Mouse (Mus musculus) c-Kit-positive CD71-positive TER-119-negative erythroid progenitor cells, embryonic 14.5 days (primary cell): ENCODE measurements around the gene Inpp5f.
"Not testable (repeated sequence)": the region's sequence is repeated elsewhere in the genome, so short reads cannot be mapped to it uniquely, and the experiment has no call there.

Experiments
- DNase-seq: peaks from one replicate; pipeline ENCODE4 v3.0.0-alpha.2; 2013; ENCODE audit warnings: low read depth

The Inpp5f gene

GRCm38 (mm10) chr7:128592936-128593241 lies 18.2 kb upstream of the Inpp5f start:
- DNase-seq: no peak

DNA sequence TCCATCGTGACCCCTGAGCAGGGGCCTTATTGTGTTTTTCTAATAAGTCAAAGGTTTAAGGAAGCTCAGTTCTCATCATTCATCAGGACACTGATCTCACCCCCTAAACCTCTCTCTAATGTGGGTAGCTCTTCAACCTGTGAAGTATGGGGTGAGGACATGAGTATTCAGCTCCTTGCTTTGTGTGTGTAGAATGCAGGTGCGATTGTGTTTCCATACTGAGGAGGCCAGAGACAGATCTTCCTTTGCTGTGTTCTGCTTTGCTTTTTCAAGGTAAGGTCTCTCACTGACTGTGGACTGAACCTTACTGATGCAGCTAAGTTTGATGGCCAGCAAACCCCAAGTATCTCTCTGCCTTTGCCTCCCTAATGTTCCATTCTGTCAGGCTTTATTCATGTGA lies 14.9 kb upstream of the Inpp5f start:
- DNase-seq: no peak

DNA sequence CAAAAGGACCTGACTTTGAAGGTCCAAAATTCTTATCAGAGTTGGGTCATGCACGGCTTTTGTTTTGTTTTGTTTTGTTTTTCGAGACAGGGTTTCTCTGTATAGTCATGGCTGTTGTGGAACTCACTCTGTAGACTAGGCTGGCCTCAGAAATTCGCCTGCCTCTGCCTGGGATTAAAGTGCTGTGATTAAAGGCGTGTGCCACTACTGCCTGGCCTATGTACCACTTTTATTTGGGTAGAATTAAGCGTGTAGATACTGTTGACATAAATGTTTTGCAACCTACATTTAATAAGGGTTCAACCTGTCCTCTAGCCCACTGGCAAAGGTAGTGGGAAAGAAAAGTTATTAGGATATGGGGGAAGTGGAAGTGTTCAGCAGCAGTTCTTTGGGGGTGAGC lies 12.1 kb upstream of the Inpp5f start:
- DNase-seq: no peak

- DNase-seq: no peak
Measured at GRCm38 (mm10) chr7:128601826-128602225, 9.3 kb upstream of the Inpp5f start.

DNA sequence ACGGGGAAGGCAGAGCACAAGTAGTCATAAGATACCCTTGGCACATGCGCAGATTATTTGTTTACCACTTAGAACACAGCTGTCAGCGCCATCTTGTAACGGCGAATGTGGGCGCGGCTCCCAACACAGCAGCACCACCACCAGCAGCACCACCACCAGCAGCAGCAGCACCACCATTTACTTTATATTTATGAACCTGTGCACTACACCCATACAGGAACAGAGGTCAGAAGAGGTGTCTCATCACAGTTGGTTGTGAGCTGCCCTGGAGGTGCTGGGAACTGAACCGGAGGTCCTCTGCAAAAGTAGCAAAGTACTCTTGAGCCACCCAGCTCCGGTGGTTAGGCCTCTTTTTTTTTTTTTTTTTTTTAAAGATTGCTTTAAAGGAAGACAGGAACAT lies 1.2 kb upstream of the Inpp5f start:
- not testable (repeated sequence) for DNase-seq

GRCm38 (mm10) chr7:128610490-128610889 lies 638 bp upstream of the Inpp5f start:
- no peak for DNase-seq

GRCm38 (mm10) chr7:128611799-128612411 lies 777 bp downstream of the Inpp5f start:
- no peak for DNase-seq

DNA sequence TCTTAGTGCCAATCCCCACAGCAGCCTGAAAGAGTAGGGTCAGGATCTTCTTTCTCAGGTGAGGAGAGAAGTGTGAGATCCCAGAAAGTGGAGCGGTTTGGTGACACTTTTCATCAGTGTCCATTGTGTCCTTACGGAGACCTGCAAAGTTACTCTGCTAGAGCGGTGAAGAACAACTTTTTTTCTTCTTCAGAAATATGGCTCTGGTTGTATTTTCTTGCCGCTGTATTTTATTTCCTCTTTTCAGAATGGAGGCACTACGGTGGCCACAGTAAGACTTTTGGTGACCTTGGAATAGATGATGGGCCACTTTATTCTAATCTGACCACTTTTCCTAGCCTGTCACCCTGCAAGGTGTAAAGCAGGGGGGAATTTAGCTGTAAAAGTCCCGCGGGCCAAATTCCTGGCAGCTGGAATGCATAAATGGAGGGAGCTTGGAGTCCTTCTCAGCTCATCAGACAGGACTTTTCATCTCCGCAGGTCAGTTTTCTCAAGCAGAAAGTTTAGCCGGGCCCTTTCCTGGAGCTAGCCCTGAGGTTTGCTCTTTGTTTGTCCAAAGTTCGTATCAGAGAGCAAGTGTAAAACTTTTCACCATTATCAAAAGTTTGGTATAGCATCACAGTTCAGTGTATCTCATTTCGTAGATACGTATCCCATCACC lies 1.5 kb downstream of the Inpp5f start:
- no peak for DNase-seq

GRCm38 (mm10) chr7:128613578-128613977 lies 2.5 kb downstream of the Inpp5f start:
- DNase-seq: no peak

DNA sequence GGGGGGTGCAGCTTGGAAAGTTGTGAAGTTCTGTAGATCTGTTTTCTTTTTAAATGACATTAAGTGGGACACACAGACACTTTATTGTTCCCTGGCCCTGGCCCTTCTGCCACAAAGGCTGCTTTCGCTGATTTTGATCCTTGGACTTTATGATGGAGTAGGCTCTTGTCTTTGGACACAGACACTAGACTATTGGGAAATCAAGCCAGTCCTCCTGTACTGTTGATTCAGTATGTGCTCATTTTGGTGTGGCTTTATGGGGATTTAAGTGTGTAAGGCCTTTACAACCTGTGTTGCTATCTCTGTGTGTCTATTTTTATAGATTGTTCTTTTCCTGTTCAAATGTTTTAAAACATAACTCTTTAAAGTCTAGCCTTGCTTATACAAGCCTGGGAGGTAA lies 6.5 kb downstream of the Inpp5f start:
- no peak for DNase-seq

- no peak for DNase-seq
Measured at GRCm38 (mm10) chr7:128620178-128620577, 9.1 kb downstream of the Inpp5f start.

DNA sequence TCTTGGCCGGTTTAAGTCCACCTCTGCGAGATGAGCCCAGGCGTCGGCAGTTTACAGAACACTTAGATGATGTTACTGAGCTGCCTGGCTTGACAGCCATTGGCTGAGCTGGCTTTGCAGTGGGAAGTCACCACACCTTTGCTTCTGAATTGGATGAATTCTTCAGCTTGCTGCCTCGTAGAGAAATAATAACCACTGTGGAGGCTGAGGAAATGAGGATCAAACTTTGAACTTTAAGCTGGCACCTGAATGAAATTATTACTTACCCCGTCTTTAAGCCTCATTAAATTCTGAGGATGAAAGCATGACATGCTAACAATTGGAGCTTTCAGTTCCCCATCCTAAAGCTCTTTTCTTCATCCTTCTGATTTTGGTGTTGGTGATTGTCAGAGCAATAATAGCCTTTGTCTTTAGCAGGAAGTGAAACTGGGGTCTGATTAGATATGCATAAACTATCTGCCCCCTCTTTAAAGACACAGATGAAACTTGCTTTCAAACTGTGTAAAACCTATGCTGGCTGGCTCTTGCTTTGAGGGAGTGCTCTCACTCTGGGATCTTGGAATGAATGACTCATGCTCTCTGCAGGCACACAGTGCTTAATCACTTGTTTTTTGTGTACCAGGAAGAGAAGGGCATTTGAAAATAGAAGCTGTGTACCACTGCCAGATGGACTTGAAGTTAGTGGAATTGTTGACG lies 11.3 kb downstream of the Inpp5f start:
- DNase-seq: no peak

DNA sequence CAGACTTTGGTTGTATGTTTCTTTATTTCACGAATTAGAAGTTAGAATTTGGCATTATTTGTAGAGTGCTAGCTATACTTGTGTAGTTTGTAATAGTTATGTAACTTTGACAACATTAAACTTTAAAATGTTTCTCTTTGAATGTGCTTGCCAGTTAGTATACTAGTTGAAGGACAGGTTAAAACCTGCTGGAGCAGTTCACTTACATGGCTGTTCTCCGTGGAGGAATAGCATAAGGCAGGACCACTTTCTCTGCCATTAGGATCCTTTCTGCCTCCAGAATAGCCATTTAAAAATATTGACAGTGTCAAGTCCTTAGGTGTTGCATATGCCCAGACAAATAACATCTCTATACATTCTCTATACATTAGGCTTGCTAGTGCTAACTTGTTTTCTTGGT lies 11.9 kb downstream of the Inpp5f start:
- DNase-seq: no peak

DNA sequence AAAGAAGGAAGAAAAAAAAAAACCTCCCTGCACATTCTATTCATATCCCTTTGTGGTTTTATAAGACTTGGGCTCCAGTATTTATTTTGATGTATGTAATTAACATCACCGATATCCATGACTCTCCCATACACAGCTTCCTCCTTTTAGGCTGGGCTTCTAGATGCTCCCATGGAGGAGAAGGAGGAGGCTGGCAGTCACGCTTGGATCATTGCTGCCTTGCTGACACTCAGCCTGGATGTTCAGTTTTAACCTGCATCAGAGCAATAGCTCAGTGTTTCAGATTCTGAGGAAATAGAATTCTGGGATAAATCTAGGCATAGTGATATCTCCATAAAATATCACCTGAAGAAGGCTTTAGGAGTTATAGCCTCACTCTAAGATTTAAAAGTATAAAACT lies 14.3 kb downstream of the Inpp5f start:
- no peak for DNase-seq

- DNase-seq: no peak
Measured at GRCm38 (mm10) chr7:128626601-128627000, 15.5 kb downstream of the Inpp5f start.

- DNase-seq: no peak
Measured at GRCm38 (mm10) chr7:128627251-128627650, 16.1 kb downstream of the Inpp5f start.

DNA sequence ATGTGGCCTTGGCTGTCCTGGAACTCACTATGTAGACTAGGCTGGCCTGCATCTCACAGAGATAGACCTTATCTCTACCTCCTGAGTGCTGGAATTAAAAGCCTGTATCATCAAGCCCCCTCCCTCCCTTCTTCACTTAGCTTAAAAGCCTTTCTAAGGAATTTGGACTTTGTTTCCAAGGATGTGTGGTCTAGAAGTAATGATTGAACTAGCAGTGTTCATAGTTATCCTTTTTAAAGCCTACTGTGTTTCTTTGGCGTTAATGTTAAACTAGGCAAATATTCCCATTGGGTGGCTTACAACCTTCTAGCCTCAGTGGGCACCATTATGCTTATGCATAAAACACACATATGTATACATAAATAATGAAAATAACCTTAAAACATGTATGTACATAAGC lies 16.6 kb downstream of the Inpp5f start:
- no peak for DNase-seq

- DNase-seq: no peak
Measured at GRCm38 (mm10) chr7:128633156-128633555, 22.0 kb downstream of the Inpp5f start.

GRCm38 (mm10) chr7:128639925-128640485 lies 28.9 kb downstream of the Inpp5f start:
- DNase-seq: no peak

DNA sequence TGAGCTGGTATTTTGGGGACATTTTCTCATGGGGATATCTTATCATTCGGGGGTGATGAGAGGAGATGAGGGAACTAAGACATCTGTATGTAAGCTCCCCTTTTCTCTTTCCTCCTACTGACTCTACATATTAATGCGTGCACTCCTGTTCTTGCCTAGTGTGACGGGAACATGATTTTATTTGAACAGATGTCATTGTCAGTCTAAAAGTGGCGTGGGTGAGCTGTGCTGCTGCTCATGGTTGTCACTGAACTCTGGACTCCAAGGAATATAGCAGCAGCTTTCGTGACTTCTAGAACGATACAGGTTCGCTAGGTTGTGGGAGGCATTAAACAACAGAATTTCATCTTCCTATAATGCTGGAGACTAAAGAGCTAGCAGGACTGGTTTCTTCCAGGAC lies 30.4 kb downstream of the Inpp5f start:
- no peak for DNase-seq

DNA sequence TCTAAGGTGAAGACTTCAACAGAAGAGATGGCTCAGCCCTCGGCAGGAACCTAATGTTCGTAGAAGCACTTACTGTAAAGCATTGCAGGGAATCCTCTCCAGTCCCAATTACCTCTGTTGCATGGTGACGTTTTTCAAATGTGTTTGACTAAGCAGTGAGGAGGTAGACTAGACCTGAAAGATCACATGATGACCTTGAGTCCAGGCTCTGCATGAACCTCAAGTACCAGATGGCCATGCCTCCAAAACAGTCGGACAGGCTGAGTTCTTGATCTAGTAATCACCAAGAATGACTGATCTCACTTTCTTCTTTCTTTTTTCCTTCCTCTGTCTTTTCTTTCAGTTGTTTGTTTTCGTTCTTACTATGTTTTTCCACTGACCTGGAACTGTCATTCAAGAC lies 31.3 kb downstream of the Inpp5f start:
- DNase-seq: no peak

GRCm38 (mm10) chr7:128656970-128657369 lies 45.8 kb downstream of the Inpp5f start:
- DNase-seq: no peak

DNA sequence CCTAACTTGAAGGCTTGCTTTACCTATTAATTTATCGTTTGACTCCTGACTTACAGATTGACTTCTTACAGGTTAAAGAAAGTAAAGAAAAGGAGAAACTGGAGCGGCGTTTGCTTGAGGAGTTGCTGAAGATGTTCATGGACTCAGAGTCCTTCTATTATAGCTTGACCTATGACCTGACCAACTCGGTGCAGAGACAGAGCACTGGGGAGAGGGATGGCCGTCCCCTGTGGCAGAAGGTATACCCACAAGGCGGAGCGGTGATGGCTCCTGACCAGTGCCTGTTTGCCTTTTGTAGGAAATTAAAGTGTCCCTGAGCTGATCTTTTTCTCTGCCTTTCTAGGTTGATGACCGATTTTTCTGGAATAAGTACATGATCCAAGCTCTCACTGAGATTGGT lies 52.8 kb downstream of the Inpp5f start:
- DNase-seq: no peak
